Mouse (Mus musculus): ENCODE data around the gene Mog. TPM values are rescaled to one million over a fixed set of nuclear protein-coding genes. Genes with fewer than 3 reads are reported as not detected.

The Mog gene
- polyA plus RNA-seq (2012; fragmentation: generic; extraction: Trizol): 0.02 TPM
- long read RNA-seq, experiment 1: 0 reads
- long read RNA-seq, experiment 2: 0 reads

- Histone ChIP-seq H3K36me3 (ENCODE audit: control insufficient read depth, insufficient read depth) (no peaks in the 10 kb centered on the region), H3K79me3 (ENCODE audit: low read depth) (no peaks in the 10 kb centered on the region), H3K27me3 (ENCODE audit: control insufficient read depth, insufficient read depth, insufficient read length) (no peaks in the 10 kb centered on the region), H3K79me2 (ENCODE audit: control insufficient read depth, insufficient read depth) (no peaks in the 10 kb centered on the region), H3K4me3 (ENCODE audit: insufficient read depth, poor library complexity, severe bottlenecking) (no peak within 1 kb of the TSS), H3ac (ENCODE audit: control insufficient read depth, insufficient read length, low read depth) (no peak within 1 kb of the TSS)
- TF ChIP-seq MYOD1 (IDR thresholded peaks at IDR 0.05; ENCODE audit: control insufficient read depth, insufficient read length, low read depth): no peak
Measured at GRCm38 (mm10) chr17:37022628-37023576, at the start of gene Mog. Gene Mog, minus strand, starts transcription at chr17:37023398.

- no peak overlapping the region for H3K4me3 ChIP-seq (ENCODE audit: insufficient read depth, poor library complexity, severe bottlenecking)
- no peak overlapping the region for H3ac ChIP-seq (ENCODE audit: control insufficient read depth, insufficient read length, low read depth)
- no peaks in the 10 kb centered on the region for H3K27me3 ChIP-seq (ENCODE audit: control insufficient read depth, insufficient read depth, insufficient read length)
- H3K36me3 ChIP-seq (ENCODE audit: control insufficient read depth, insufficient read depth): peaks cover 35% of the 10 kb centered on the region
- H3K79me2 ChIP-seq (ENCODE audit: control insufficient read depth, insufficient read depth): no peaks in the 10 kb centered on the region
- TF ChIP-seq CEBPB (IDR thresholded peaks at IDR 0.05; ENCODE audit: low read depth) (no peak), USF1 (IDR thresholded peaks at IDR 0.05; ENCODE audit: low read depth) (no peak), MAX (IDR thresholded peaks at IDR 0.05) (no peak), FOSL1 (IDR thresholded peaks at IDR 0.05; ENCODE audit: insufficient read depth, low read length, poor library complexity, severe bottlenecking) (no peak), MYOG (IDR thresholded peaks at IDR 0.05; ENCODE audit: control insufficient read depth, extremely low read depth, insufficient read length) (no peak), MYOD1 (IDR thresholded peaks at IDR 0.05; ENCODE audit: control insufficient read depth, insufficient read length, low read depth) (no peak), CTCF (IDR thresholded peaks at IDR 0.05; ENCODE audit: control insufficient read depth, insufficient read depth, insufficient read length) (no peak)
- H3K79me3 ChIP-seq (ENCODE audit: low read depth): no peaks in the 10 kb centered on the region
Measured at GRCm38 (mm10) chr17:37072730-37073276, 49.6 kb upstream of the Mog start.

GRCm38 (mm10) chr17:37072080-37072729, 49.0 kb upstream of the Mog start:
- no peak for TF ChIP-seq MYOG (IDR thresholded peaks at IDR 0.05; ENCODE audit: control insufficient read depth, extremely low read depth, insufficient read length)
- TF ChIP-seq CTCF (IDR thresholded peaks at IDR 0.05; ENCODE audit: control insufficient read depth, insufficient read depth, insufficient read length): no peak
- TF ChIP-seq MAX (IDR thresholded peaks at IDR 0.05): no peak
- no peak for TF ChIP-seq FOSL1 (IDR thresholded peaks at IDR 0.05; ENCODE audit: insufficient read depth, low read length, poor library complexity, severe bottlenecking)
- no peak for TF ChIP-seq MYOD1 (IDR thresholded peaks at IDR 0.05; ENCODE audit: control insufficient read depth, insufficient read length, low read depth)
- TF ChIP-seq CEBPB (IDR thresholded peaks at IDR 0.05; ENCODE audit: low read depth): no peak
- Histone ChIP-seq H3K79me3 (ENCODE audit: low read depth) (no peaks in the 10 kb centered on the region), H3K27me3 (ENCODE audit: control insufficient read depth, insufficient read depth, insufficient read length) (no peaks in the 10 kb centered on the region), H3K4me3 (ENCODE audit: insufficient read depth, poor library complexity, severe bottlenecking) (no peak overlapping the region), H3ac (ENCODE audit: control insufficient read depth, insufficient read length, low read depth) (no peak overlapping the region), H3K36me3 (ENCODE audit: control insufficient read depth, insufficient read depth) (peaks cover 39% of the 10 kb centered on the region), H3K79me2 (ENCODE audit: control insufficient read depth, insufficient read depth) (no peaks in the 10 kb centered on the region)

GRCm38 (mm10) chr17:37070121-37070520, 46.9 kb upstream of the Mog start:
- Histone ChIP-seq H3K27me3 (ENCODE audit: control insufficient read depth, insufficient read depth, insufficient read length) (no peaks in the 10 kb centered on the region), H3K4me3 (ENCODE audit: insufficient read depth, poor library complexity, severe bottlenecking) (no peak overlapping the region), H3ac (ENCODE audit: control insufficient read depth, insufficient read length, low read depth) (no peak overlapping the region), H3K79me3 (ENCODE audit: low read depth) (no peaks in the 10 kb centered on the region), H3K36me3 (ENCODE audit: control insufficient read depth, insufficient read depth) (peaks cover 38% of the 10 kb centered on the region), H3K79me2 (ENCODE audit: control insufficient read depth, insufficient read depth) (no peaks in the 10 kb centered on the region)
- TF ChIP-seq MYOD1 (IDR thresholded peaks at IDR 0.05; ENCODE audit: control insufficient read depth, insufficient read length, low read depth): no peak

- Histone ChIP-seq H3K36me3 (ENCODE audit: control insufficient read depth, insufficient read depth) (peaks cover 53% of the 10 kb centered on the region), H3K79me2 (ENCODE audit: control insufficient read depth, insufficient read depth) (no peaks in the 10 kb centered on the region), H3K27me3 (ENCODE audit: control insufficient read depth, insufficient read depth, insufficient read length) (no peaks in the 10 kb centered on the region), H3K79me3 (ENCODE audit: low read depth) (no peaks in the 10 kb centered on the region), H3ac (ENCODE audit: control insufficient read depth, insufficient read length, low read depth) (no peak overlapping the region), H3K4me3 (ENCODE audit: insufficient read depth, poor library complexity, severe bottlenecking) (no peak overlapping the region)
- TF ChIP-seq FOSL1 (IDR thresholded peaks at IDR 0.05; ENCODE audit: insufficient read depth, low read length, poor library complexity, severe bottlenecking) (no peak), USF1 (IDR thresholded peaks at IDR 0.05; ENCODE audit: low read depth) (no peak), MYOD1 (IDR thresholded peaks at IDR 0.05; ENCODE audit: control insufficient read depth, insufficient read length, low read depth) (no peak)
Measured at GRCm38 (mm10) chr17:37067861-37068260, 44.7 kb upstream of the Mog start.

GRCm38 (mm10) chr17:37065993-37066392, 42.8 kb upstream of the Mog start:
- TF ChIP-seq USF1 (IDR thresholded peaks at IDR 0.05; ENCODE audit: low read depth) (no peak), MAX (IDR thresholded peaks at IDR 0.05) (no peak), CTCF (IDR thresholded peaks at IDR 0.05; ENCODE audit: control insufficient read depth, insufficient read depth, insufficient read length) (no peak), MYOD1 (IDR thresholded peaks at IDR 0.05; ENCODE audit: control insufficient read depth, insufficient read length, low read depth) (no peak), CEBPB (IDR thresholded peaks at IDR 0.05; ENCODE audit: low read depth) (no peak), MYOG (IDR thresholded peaks at IDR 0.05; ENCODE audit: control insufficient read depth, extremely low read depth, insufficient read length) (no peak), FOSL1 (IDR thresholded peaks at IDR 0.05; ENCODE audit: insufficient read depth, low read length, poor library complexity, severe bottlenecking) (no peak)
- Histone ChIP-seq H3ac (ENCODE audit: control insufficient read depth, insufficient read length, low read depth) (no peak overlapping the region), H3K27me3 (ENCODE audit: control insufficient read depth, insufficient read depth, insufficient read length) (no peaks in the 10 kb centered on the region), H3K79me3 (ENCODE audit: low read depth) (no peaks in the 10 kb centered on the region), H3K36me3 (ENCODE audit: control insufficient read depth, insufficient read depth) (peaks cover 56% of the 10 kb centered on the region), H3K79me2 (ENCODE audit: control insufficient read depth, insufficient read depth) (no peaks in the 10 kb centered on the region), H3K4me3 (ENCODE audit: insufficient read depth, poor library complexity, severe bottlenecking) (no peak overlapping the region)
